ENCODE assay signal across 10 mouse cellular contexts in genomic region chr2:7395935-7396334, GRCm38 (mm10).
DNase-seq lines count a peak whose midpoint lies in the region; ATAC-seq and TF ChIP-seq lines count a peak whose summit lies in the region.
"Had no signal": no experiment of that assay in that cellular context is flagged by ENCODE, and none has a peak within 500 bp of the region (broad histone marks: within the 10 kb centered on the region; RNA-seq: fewer than 3 reads in every experiment).

No protein-coding gene starts in this region.

- no peaks in the 10 kb centered on the region for H3K9me3 ChIP-seq in liver, embryonic 11.5 days (ENCODE audit: control insufficient read depth, low read length)

- 13% methylated on average over 8 of the region's 8 CpGs for WGBS in cerebellum, adult 2 months
- 40% methylated on average over 8 of the region's 8 CpGs for WGBS in liver, embryonic 11.5 days

- H3K4me2 ChIP-seq in liver, embryonic 11.5 days = no peak overlapping the region

- H3K27ac ChIP-seq in cerebellum, adult 2 months (ENCODE audit: insufficient read depth, low read length) = no peak overlapping the region
- H3K27ac ChIP-seq in liver, embryonic 11.5 days (ENCODE audit: low read depth, low read length) = no peak overlapping the region

- no peaks in the 10 kb centered on the region for H3K27me3 ChIP-seq in cerebellum, adult 2 months (ENCODE audit: control insufficient read depth, insufficient read depth, low read length)
- no peaks in the 10 kb centered on the region for H3K27me3 ChIP-seq in liver, embryonic 11.5 days (replicated peaks; ENCODE audit: control insufficient read depth, insufficient read depth, low read length)

- H3K4me3 ChIP-seq in cerebellum, adult 2 months (replicated peaks; ENCODE audit: insufficient read depth, low read depth, low read length) = peak overlapping the region; percentile 50
- no peak overlapping the region for H3K4me3 ChIP-seq in liver, embryonic 11.5 days (ENCODE audit: low read depth, low read length)

- TF ChIP-seq CTCF in cerebellum, adult 2 months (IDR thresholded peaks at IDR 0.05; ENCODE audit: borderline replicate concordance, insufficient read depth, low read depth, low read length) = no peak

- peaks cover 4% of the 10 kb centered on the region for H3K4me1 ChIP-seq in cerebellum, adult 2 months (ENCODE audit: control insufficient read depth, insufficient read depth, low read length)
- H3K4me1 ChIP-seq in liver, embryonic 11.5 days (replicated peaks; ENCODE audit: control insufficient read depth, insufficient read depth, low read length) = no peaks in the 10 kb centered on the region

- H3K9ac ChIP-seq in liver, embryonic 11.5 days (ENCODE audit: low read depth, low read length) = no peak overlapping the region

- peak in 1 of 2 experiments; percentile 8 for DNase-seq in cerebellum, adult 2 months
- peak; percentile 27 to 41 for DNase-seq in layer of hippocampus, postnatal 36 days
- no peak for DNase-seq in layer of hippocampus, adult 11-12 months (ENCODE audit: low spot score)
- peak; percentile 28 to 36 for DNase-seq in left cerebral cortex, adult 8-10 months (ENCODE audit: low spot score in 2 of 2)
- DNase-seq in right cerebral cortex, postnatal 14 days = peak; percentile 35
- no peak for DNase-seq in liver, embryonic 11.5 days (ENCODE audit: low spot score)
- no peak for DNase-seq in urinary bladder, adult 18-20 months (ENCODE audit: low spot score in 2 of 2)
- DNase-seq: adrenal gland, postnatal 14 days; thymus, postnatal 36 days had no signal

- no peaks in the 10 kb centered on the region for H3K36me3 ChIP-seq in liver, embryonic 11.5 days (ENCODE audit: control insufficient read depth, insufficient read depth, low read length)

- TF ChIP-seq POLR2A in cerebellum, adult 2 months (IDR thresholded peaks at IDR 0.05; ENCODE audit: borderline replicate concordance, insufficient read depth, low read length) = no peak

- ATAC-seq in cerebellum, adult (ENCODE audit: insufficient number of reproducible peaks, low FRiP score, low TSS enrichment) = no peak
- no peak for ATAC-seq in liver, embryonic 11.5 days (replicated peaks; ENCODE audit: low FRiP score)

Comparison
In these comparisons a context has a peak if more than half of its experiments do, and no peak if none do; other contexts are left out.
1. DNase-seq: peak in layer of hippocampus, postnatal 36 days (2 of 2), left cerebral cortex, adult 8-10 months (2 of 2) and right cerebral cortex, postnatal 14 days (single experiment); none in layer of hippocampus, adult 11-12 months (single experiment), liver, embryonic 11.5 days (single experiment) and urinary bladder, adult 18-20 months (0 of 2).